Mouse (Mus musculus) lung, embryonic 14.5 days (tissue): ENCODE measurements around the gene Csrnp3. TPM values are rescaled to one million over a fixed set of nuclear protein-coding genes. Genes with fewer than 3 reads are reported as not detected.
A peak's percentile ranks its signal among the peaks of the same experiment; 100 is the strongest.

ENCODE experiments used
- ATAC-seq: fragments of 200-750 bp; cut with Nextera tagmentation; 2 replicates; pipeline ENCODE4 v1.8.0; 2017; ENCODE audit warnings: mild to moderate bottlenecking, moderate TSS enrichment, moderate library complexity; ENCODE audit not compliant: insufficient read depth
- DNase-seq: peaks from one replicate; pipeline ENCODE4 v3.0.0-alpha.2; 2015
- H3K27ac ChIP-seq: fragments of 300-500 bp; sonication (generic); 2 replicates; pipeline ENCODE4 v1.5.1; 2014; ENCODE audit warnings: low read depth, mild to moderate bottlenecking, moderate library complexity
- H3K27me3 ChIP-seq: fragments of 300-500 bp; sonication (generic); 2 replicates; pipeline ENCODE4 v1.6.1; 2014; ENCODE audit warnings: low read length, control low read depth; ENCODE audit not compliant: insufficient read depth
- H3K36me3 ChIP-seq: fragments of 300-500 bp; sonication (generic); 2 replicates; pipeline ENCODE4 v1.6.1; 2014; ENCODE audit warnings: control low read depth; ENCODE audit not compliant: insufficient read depth
- H3K4me1 ChIP-seq: fragments of 300-500 bp; sonication (generic); 2 replicates; pipeline ENCODE4 v1.6.1; 2014; ENCODE audit warnings: antibody characterized with exemption, control low read depth; ENCODE audit not compliant: insufficient read depth
- H3K4me2 ChIP-seq: fragments of 300-500 bp; sonication (generic); 2 replicates; pipeline ENCODE4 v1.6.1; 2014; ENCODE audit warnings: mild to moderate bottlenecking
- H3K4me3 ChIP-seq: fragments of 300-500 bp; sonication (generic); 2 replicates; pipeline ENCODE4 v1.5.1; 2014; ENCODE audit warnings: low read depth, low read length
- H3K9ac ChIP-seq: fragments of 300-500 bp; sonication (generic); 2 replicates; pipeline ENCODE4 v1.6.1; 2014
- H3K9me3 ChIP-seq: fragments of 300-500 bp; sonication (generic); 2 replicates; pipeline ENCODE4 v1.6.1; 2016; ENCODE audit warnings: low read depth, low read length, control low read depth
- CTCF ChIP-seq: IDR thresholded peaks from 2 replicates; pipeline ENCODE4 v1.5.1; 2016; ENCODE audit warnings: antibody characterized with exemption, low read depth
- WGBS: fragments of 180-500 bp; shearing (Covaris S2); extraction: QIAGEN DNeasy Blood & Tissue Kit; methylation state at CpG from one replicate; pipeline ENCODE4 v1.1.7; 2014; 5-methylcytosine and 5-hydroxymethylcytosine counted together
- polyA plus RNA-seq: library from polyadenylated mRNA; unstranded; fragments of >200 nt; fragmentation: Nextera tagmentation; extraction: Ambion mirVana; gene quantifications from 2 replicates; pipeline ENCODE4 v1.2.1, GENCODE M21; 2014

The Csrnp3 gene
- polyA plus RNA-seq, 1 experiment from 2014 or later, result 0.53 TPM

GRCm38 (mm10) chr2:66043441-66044404 is 198.2 kb downstream of the Csrnp3 start:
- Histone ChIP-seq H3K9me3 (no peaks in the 10 kb centered on the region), H3K36me3 (no peaks in the 10 kb centered on the region), H3K9ac (no peak overlapping the region), H3K27ac (no peak overlapping the region), H3K4me3 (no peak overlapping the region), H3K27me3 (no peaks in the 10 kb centered on the region), H3K4me1 (no peaks in the 10 kb centered on the region), H3K4me2 (no peak overlapping the region)
- no peak for DNase-seq
- WGBS, result 66% methylated on average over 17 of the region's 17 CpGs
- TF ChIP-seq CTCF, result no peak
- no peak for ATAC-seq

GRCm38 (mm10) chr2:66044405-66045089 is 199.0 kb downstream of the Csrnp3 start:
- WGBS, result 87% methylated on average over 12 of the region's 12 CpGs
- TF ChIP-seq CTCF, result no peak
- no peaks in the 10 kb centered on the region for H3K27me3 ChIP-seq

DNA sequence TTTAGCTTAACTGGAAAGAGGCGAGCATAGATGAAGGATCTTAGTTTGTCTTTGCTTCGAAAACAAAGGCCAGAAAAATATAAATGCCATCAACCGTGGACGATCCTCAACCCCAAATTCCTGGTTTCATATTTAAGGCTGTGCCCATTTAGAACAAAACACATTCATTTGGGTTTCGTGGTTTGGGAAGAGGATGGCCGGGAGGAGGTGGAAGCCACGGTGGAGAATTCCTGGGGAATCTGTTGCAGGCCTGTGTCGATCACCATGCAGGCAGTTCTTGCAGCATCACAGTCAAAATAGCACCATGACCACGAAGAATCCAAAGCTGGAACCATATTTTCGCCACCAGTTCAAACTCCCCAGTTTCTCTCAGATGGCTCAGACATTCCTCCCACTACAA is 217.7 kb downstream of the Csrnp3 start:
- Histone ChIP-seq H3K4me2 (no peak overlapping the region), H3K36me3 (no peaks in the 10 kb centered on the region), H3K4me3 (no peak overlapping the region), H3K27ac (no peak overlapping the region), H3K4me1 (no peaks in the 10 kb centered on the region), H3K27me3 (no peaks in the 10 kb centered on the region), H3K9me3 (no peaks in the 10 kb centered on the region), H3K9ac (no peak overlapping the region)
- no peak for TF ChIP-seq CTCF
- WGBS, result 85% methylated on average over 10 of the region's 10 CpGs
- ATAC-seq (no peak), DNase-seq (no peak)

More at GRCm38 (mm10) chr2:66044405-66045089, 199.0 kb downstream of the Csrnp3 start:
- H3K4me2 ChIP-seq, result no peak overlapping the region
- no peaks in the 10 kb centered on the region for H3K4me1 ChIP-seq
- H3K36me3 ChIP-seq, result no peaks in the 10 kb centered on the region
- ATAC-seq (no peak), DNase-seq (no peak)
- H3K9me3 ChIP-seq, result no peaks in the 10 kb centered on the region
- H3K9ac ChIP-seq, result no peak overlapping the region
- H3K27ac ChIP-seq, result no peak overlapping the region
- H3K4me3 ChIP-seq, result no peak overlapping the region

DNA sequence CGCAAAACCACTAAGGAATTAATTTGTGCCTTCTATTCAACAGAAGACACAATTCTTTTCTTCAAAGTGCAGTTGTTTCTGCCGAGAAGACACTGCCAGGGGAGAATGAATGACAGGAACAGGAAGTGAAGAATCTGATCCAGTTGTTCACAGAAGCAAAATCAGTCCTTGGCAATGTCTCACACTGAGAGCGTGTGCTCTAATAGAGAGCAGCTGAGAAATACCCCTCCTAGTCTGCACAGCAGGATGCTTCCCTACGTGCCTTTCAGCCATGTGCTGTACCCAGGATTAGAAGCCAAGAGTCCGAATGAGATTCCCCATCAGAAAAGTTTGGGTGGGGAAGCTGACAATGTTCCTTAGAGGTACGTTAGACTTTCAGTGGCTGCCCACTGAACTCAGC is 223.9 kb downstream of the Csrnp3 start:
- no peaks in the 10 kb centered on the region for H3K4me1 ChIP-seq
- no peak overlapping the region for H3K9ac ChIP-seq
- no peaks in the 10 kb centered on the region for H3K9me3 ChIP-seq
- no peak overlapping the region for H3K4me3 ChIP-seq
- no peaks in the 10 kb centered on the region for H3K27me3 ChIP-seq
- WGBS, result 34% methylated on average over 6 of the region's 6 CpGs
- no peaks in the 10 kb centered on the region for H3K36me3 ChIP-seq
- TF ChIP-seq CTCF, result no peak
- ATAC-seq (no peak; the same call in 1 of the 2 replicates), DNase-seq (peak; percentile 25)
- H3K4me2 ChIP-seq, result no peak overlapping the region
- no peak overlapping the region for H3K27ac ChIP-seq

GRCm38 (mm10) chr2:66080731-66081130 is 235.2 kb downstream of the Csrnp3 start:
- Histone ChIP-seq H3K27me3 (no peaks in the 10 kb centered on the region), H3K9ac (no peak overlapping the region), H3K9me3 (no peaks in the 10 kb centered on the region), H3K4me1 (no peaks in the 10 kb centered on the region), H3K27ac (no peak overlapping the region), H3K4me3 (no peak overlapping the region), H3K36me3 (no peaks in the 10 kb centered on the region), H3K4me2 (no peak overlapping the region)
- 92% methylated on average over 2 of the region's 2 CpGs for WGBS
- ATAC-seq (no peak), DNase-seq (no peak)
- no peak for TF ChIP-seq CTCF

Other genes with a start within 250 kb of the Csrnp3 start
- gene Scn2a, start 225.0 kb upstream of the Csrnp3 start, polyA plus RNA-seq, result 1.4 and 1.8 TPM in 2 replicates